Mouse (Mus musculus) embryonic facial prominence, embryonic 15.5 days (tissue): ENCODE results near the gene Gng12. TPM values are rescaled to one million over a fixed set of nuclear protein-coding genes. Genes with fewer than 3 reads are reported as not detected.
A peak's percentile ranks its signal among the peaks of the same experiment; 100 is the strongest.

Source experiments
- ATAC-seq: fragments of 200-750 bp; cut with Nextera tagmentation; 2 replicates; pipeline ENCODE4 v1.8.0; 2017; ENCODE audit warnings: low read depth, moderate TSS enrichment; ENCODE audit not compliant: insufficient number of reproducible peaks, low FRiP score, low TSS enrichment
- H3K27ac ChIP-seq: fragments of 300-500 bp; sonication (generic); replicated peaks from 2 replicates; pipeline ENCODE4 v1.5.1; 2015; ENCODE audit warnings: mild to moderate bottlenecking, inconsistent platforms
- H3K27me3 ChIP-seq: fragments of 300-500 bp; sonication (generic); 2 replicates; pipeline ENCODE4 v1.6.1; 2015; ENCODE audit warnings: inconsistent platforms
- H3K36me3 ChIP-seq: fragments of 300-500 bp; sonication (generic); 2 replicates; pipeline ENCODE4 v1.6.1; 2015; ENCODE audit warnings: mild to moderate bottlenecking, inconsistent platforms
- H3K4me1 ChIP-seq: fragments of 300-500 bp; sonication (generic); 2 replicates; pipeline ENCODE4 v1.6.1; 2015; ENCODE audit warnings: inconsistent platforms
- H3K4me2 ChIP-seq: fragments of 300-500 bp; sonication (generic); replicated peaks from 2 replicates; pipeline ENCODE4 v1.6.1; 2015; ENCODE audit warnings: mild to moderate bottlenecking, inconsistent platforms
- H3K4me3 ChIP-seq: fragments of 300-500 bp; sonication (generic); replicated peaks from 2 replicates; pipeline ENCODE4 v1.5.1; 2015; ENCODE audit warnings: mild to moderate bottlenecking, inconsistent platforms
- H3K9ac ChIP-seq: fragments of 300-500 bp; sonication (generic); 2 replicates; pipeline ENCODE4 v1.6.1; 2015; ENCODE audit warnings: inconsistent platforms
- H3K9me3 ChIP-seq: fragments of 300-500 bp; sonication (generic); replicated peaks from 2 replicates; pipeline ENCODE4 v1.6.1; 2016; ENCODE audit warnings: inconsistent platforms
- WGBS: fragments of 180-500 bp; shearing (Covaris S2); methylation state at CpG from one replicate; pipeline ENCODE4 v1.1.7; 2015; 5-methylcytosine and 5-hydroxymethylcytosine counted together
- polyA plus RNA-seq: library from polyadenylated mRNA; unstranded; fragments of >200 nt; fragmentation: Nextera tagmentation; extraction: Ambion mirVana; gene quantifications from 2 replicates; pipeline ENCODE4 v1.2.1, GENCODE M21; 2015

Gng12 gene
- polyA plus RNA-seq, 1 experiment from 2014 or later: 93.6 TPM

- H3K4me3 ChIP-seq: no peak overlapping the region
- H3K36me3 ChIP-seq: no peaks in the 10 kb centered on the region
- H3K4me1 ChIP-seq: peaks cover 26% of the 10 kb centered on the region
- H3K9ac ChIP-seq: no peak overlapping the region
- no peak for ATAC-seq
- H3K27me3 ChIP-seq: no peaks in the 10 kb centered on the region
- H3K27ac ChIP-seq: no peak overlapping the region
- H3K4me2 ChIP-seq: no peak overlapping the region
- no peaks in the 10 kb centered on the region for H3K9me3 ChIP-seq
- WGBS: 66% methylated on average over 4 of the region's 4 CpGs
Observed at GRCm38 (mm10) chr6:66942826-66943225, 46.6 kb downstream of the Gng12 start.

- 30% methylated on average over 6 of the region's 6 CpGs for WGBS
- Histone ChIP-seq H3K4me1 (peaks cover 26% of the 10 kb centered on the region), H3K9ac (no peak overlapping the region), H3K4me2 (no peak overlapping the region), H3K9me3 (no peaks in the 10 kb centered on the region), H3K27ac (peak overlapping the region; percentile 2; the same call in 1 of the 2 replicates), H3K4me3 (no peak overlapping the region), H3K36me3 (no peaks in the 10 kb centered on the region), H3K27me3 (no peaks in the 10 kb centered on the region)
- ATAC-seq: no peak
Observed at GRCm38 (mm10) chr6:66943367-66944189, 47.4 kb downstream of the Gng12 start.

DNA sequence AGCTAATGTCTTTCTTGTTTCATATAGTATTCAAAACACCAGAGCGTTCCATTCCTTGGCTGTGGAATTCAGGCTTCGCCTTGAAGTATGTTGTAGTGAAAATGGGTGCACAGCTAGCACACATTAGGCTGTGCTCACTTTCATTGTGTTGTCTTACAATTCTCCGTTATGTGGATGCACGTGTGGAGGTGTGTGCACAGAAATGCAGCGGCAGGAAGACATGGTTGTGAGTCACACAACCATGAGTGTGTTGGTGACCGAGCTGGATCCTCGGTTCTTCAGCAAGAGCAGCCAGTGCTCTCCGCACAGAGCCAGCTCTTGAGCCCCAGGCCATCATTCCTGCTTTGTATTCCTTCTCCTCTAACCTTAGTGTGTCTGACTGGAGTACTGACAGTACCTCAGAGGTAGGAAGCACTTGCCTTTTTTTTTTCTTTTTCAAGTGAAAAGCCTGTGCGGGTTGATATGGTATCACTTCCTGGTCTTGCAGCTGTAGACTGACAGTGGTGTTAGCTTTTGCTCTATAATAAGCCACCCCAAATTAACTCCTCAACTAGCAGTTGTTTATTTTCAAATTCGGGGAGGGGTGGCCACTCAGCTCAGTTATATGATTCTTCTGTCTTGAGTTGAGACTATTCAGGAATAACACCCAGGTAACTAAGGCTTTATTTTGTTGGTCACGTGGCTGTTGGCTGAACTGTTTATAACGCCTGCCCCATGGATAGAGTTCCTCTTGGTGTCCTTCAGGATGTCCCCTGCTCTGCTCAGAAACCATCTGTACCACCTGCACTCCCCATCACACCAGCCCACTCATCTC, 48.2 kb downstream of the Gng12 start:
- H3K9me3 ChIP-seq: no peaks in the 10 kb centered on the region
- no peak for ATAC-seq
- 67% methylated on average over 12 of the region's 12 CpGs for WGBS

DNA sequence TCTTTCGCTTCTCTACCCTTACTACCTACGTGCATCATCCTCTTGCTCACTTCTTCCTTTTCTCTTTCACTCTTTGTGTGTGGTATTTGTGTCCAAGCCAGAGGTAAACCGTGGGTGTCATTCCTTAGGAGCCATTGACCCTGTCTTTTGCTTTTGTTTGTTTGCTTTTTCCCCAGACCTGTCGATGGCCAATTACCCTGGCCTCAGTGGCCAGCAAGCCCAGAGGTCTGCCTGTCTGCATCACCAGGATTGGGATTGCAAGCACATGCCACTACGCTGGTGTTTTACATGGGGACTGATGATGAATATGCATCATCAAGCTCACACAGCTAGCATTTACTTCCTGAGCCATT, 48.8 kb downstream of the Gng12 start:
- Histone ChIP-seq H3K27ac (no peak overlapping the region), H3K9ac (no peak overlapping the region), H3K27me3 (no peaks in the 10 kb centered on the region), H3K4me3 (no peak overlapping the region), H3K4me1 (peaks cover 26% of the 10 kb centered on the region), H3K9me3 (no peaks in the 10 kb centered on the region), H3K36me3 (no peaks in the 10 kb centered on the region), H3K4me2 (no peak overlapping the region)
- 69% methylated on average over 5 of the region's 5 CpGs for WGBS
- ATAC-seq: no peak

More for the DNA sequence above, 48.2 kb downstream of the Gng12 start:
- H3K36me3 ChIP-seq: no peaks in the 10 kb centered on the region
- no peak overlapping the region for H3K4me3 ChIP-seq
- peak overlapping the region; percentile 19; the same call in 1 of the 2 replicates for H3K27ac ChIP-seq
- H3K27me3 ChIP-seq: no peaks in the 10 kb centered on the region
- H3K9ac ChIP-seq: no peak overlapping the region
- peaks cover 26% of the 10 kb centered on the region for H3K4me1 ChIP-seq
- H3K4me2 ChIP-seq: no peak overlapping the region

DNA sequence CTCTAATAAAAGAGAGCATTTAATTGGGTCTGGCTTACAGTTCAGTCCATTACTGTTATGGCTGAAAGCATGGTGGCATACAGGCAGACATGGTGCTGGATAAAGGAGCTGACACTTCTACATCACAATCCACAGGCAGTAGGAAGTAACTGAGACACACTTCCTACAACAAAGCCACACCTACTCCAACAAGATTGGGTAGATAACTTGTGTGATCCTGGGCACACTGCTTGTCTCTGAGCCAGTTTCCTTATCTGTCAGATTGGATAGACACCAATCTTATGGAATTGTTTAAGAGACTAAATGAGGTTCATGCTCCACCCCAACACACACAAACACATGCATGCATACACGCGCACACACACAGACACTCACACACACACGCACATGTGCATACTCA, 51.9 kb downstream of the Gng12 start:
- H3K4me1 ChIP-seq: peaks cover 22% of the 10 kb centered on the region
- no peaks in the 10 kb centered on the region for H3K9me3 ChIP-seq
- H3K4me3 ChIP-seq: no peak overlapping the region
- H3K27ac ChIP-seq: no peak overlapping the region
- ATAC-seq: no peak
- H3K36me3 ChIP-seq: no peaks in the 10 kb centered on the region
- 75% methylated on average over 3 of the region's 3 CpGs for WGBS
- no peak overlapping the region for H3K4me2 ChIP-seq
- no peak overlapping the region for H3K9ac ChIP-seq
- no peaks in the 10 kb centered on the region for H3K27me3 ChIP-seq

- no peak overlapping the region for H3K27ac ChIP-seq
- ATAC-seq: no peak
- no peaks in the 10 kb centered on the region for H3K36me3 ChIP-seq
- H3K4me3 ChIP-seq: no peak overlapping the region
- no peak overlapping the region for H3K9ac ChIP-seq
- H3K4me1 ChIP-seq: peaks cover 18% of the 10 kb centered on the region
- H3K9me3 ChIP-seq: no peaks in the 10 kb centered on the region
- no peak overlapping the region for H3K4me2 ChIP-seq
- H3K27me3 ChIP-seq: no peaks in the 10 kb centered on the region
- WGBS: 82% methylated on average over 3 of the region's 3 CpGs
Observed at GRCm38 (mm10) chr6:66948848-66949247, 52.7 kb downstream of the Gng12 start.

DNA sequence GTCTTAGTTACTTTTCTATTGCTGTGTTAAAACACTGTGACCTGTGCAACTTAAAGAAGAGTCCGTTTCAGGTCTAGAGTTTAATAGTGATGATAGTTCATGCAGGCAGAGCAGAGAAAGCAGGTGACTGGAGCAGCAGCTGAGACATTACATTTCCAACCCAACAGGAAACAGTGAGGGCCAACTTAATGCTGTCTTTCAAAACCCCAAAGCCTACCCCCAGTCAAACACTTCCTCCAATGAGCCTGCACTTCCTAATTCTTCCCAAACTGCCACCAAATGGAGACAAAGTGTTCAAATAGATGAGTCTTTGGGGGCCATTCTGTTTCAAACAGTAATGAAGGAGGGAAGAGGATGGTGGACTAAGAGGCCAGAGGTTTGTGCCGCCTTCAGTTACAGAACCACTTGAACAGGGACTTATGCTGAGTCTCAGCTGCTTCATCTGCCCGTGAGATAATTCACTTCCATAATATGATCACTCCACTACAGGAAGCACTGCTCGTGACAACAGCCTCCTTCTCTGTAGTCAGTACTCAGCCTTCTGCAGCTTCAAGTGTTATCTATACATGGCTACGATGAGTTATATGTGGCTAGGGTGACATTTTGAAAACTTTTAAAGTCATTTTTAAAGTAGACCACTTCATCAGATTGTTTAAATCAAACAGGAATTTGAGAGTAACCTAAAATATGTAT, 55.7 kb downstream of the Gng12 start:
- Histone ChIP-seq H3K36me3 (no peaks in the 10 kb centered on the region), H3K4me1 (no peaks in the 10 kb centered on the region), H3K27me3 (no peaks in the 10 kb centered on the region), H3K4me2 (no peak overlapping the region), H3K4me3 (no peak overlapping the region), H3K9me3 (no peaks in the 10 kb centered on the region), H3K9ac (no peak overlapping the region), H3K27ac (no peak overlapping the region)
- no peak for ATAC-seq
- 87% methylated on average over 5 of the region's 5 CpGs for WGBS

DNA sequence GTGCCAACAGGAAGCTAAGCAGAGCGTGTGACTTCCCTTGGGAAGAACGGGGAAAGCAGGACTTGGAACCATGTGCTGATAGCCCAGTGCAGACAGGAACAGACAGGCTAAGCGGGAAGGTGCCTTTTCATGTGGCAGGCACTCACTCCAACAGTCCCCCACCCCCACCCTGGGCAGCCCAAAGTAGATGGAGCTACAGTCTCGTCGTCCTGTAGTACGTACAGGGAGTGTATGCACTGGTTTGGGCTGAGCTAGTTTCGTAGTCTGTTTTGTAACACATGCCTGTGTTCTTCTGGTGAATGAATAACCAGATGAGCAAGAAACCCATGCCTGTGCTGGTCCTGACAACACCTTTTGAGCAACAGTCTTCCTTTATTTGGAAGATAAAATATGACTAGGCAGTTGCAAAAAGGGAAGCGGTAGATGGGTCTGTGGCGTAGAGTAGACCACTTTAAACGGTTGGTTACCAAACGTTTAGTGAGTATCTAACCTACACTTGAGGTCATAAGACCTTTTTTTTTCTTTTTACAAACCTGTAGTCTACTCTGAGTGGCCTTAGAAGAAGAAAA, 57.8 kb downstream of the Gng12 start:
- no peaks in the 10 kb centered on the region for H3K36me3 ChIP-seq
- WGBS: 67% methylated on average over 11 of the region's 11 CpGs
- no peaks in the 10 kb centered on the region for H3K9me3 ChIP-seq
- H3K4me1 ChIP-seq: no peaks in the 10 kb centered on the region; the same call in 1 of the 2 replicates
- no peak overlapping the region for H3K27ac ChIP-seq
- no peak overlapping the region for H3K4me2 ChIP-seq
- no peak for ATAC-seq
- no peak overlapping the region for H3K9ac ChIP-seq
- no peaks in the 10 kb centered on the region for H3K27me3 ChIP-seq
- no peak overlapping the region for H3K4me3 ChIP-seq

DNA sequence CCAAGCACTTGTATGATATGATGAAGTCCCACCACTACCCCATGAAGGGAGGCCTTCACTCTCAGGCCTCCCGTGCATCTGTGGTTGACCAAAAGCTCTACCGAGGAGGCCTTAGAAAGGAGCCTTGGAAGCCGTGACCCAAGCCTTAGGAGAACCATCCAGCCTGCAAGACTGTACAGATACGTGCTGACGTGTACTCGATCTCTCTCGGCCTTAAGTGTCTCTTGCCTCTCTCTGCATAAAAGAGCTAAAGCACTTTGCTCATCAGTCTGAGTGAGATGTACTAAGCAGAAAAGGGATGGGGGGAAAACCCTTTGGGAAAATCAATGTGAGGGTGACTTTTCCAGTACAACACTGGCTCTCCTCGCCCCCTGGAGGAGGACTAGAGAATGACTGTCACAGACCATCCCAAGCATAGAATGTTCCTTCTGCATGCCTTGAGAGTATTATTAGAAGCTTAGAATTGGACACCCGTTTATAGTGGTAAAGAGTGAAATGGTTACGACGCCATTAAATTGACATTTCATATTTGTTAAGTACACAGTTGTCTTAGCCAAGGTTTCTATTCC, 59.0 kb downstream of the Gng12 start:
- H3K27ac ChIP-seq: no peak overlapping the region
- H3K4me2 ChIP-seq: no peak overlapping the region
- 82% methylated on average over 11 of the region's 11 CpGs for WGBS
- no peaks in the 10 kb centered on the region for H3K27me3 ChIP-seq
- no peak overlapping the region for H3K4me3 ChIP-seq
- H3K9me3 ChIP-seq: no peaks in the 10 kb centered on the region
- no peaks in the 10 kb centered on the region; the same call in 1 of the 2 replicates for H3K4me1 ChIP-seq
- ATAC-seq: no peak
- no peaks in the 10 kb centered on the region for H3K36me3 ChIP-seq
- no peak overlapping the region for H3K9ac ChIP-seq

DNA sequence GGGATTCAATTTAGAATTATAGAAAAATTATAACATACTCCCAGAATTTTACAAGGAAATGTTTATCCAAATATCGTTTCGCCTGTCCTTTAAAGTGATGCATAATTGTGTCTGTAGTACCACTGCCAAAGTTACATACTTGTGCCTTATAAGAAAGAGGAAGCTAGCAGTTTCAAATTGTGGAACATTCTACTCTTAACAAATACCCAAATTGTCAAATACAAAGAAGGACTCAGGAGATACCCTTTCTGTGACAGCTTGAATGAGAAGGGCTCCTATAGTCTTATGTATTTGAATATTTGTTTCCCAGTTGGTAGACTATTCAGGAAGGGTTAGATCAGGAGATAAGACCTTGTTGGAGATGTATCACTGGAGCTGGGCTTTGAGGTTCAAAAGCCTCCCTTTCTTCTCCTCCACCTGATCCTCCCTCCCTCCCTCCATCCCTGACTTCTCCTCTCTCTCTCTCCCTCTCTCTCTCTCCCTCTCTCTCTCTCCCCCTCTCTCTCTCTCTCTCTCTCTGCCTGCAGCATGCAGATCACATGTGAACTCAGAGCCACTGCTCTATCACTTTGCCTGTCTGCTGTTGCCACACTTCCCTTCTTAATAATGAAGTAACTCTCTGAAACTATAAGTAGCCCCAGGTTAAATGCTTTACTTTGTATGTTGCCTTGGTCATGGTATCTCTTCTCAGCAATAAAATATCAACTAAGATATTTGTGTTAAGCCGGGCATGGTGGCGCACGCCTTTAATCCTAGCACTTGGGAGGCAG, 62.5 kb downstream of the Gng12 start:
- no peak overlapping the region for H3K27ac ChIP-seq
- no peak for ATAC-seq
- H3K36me3 ChIP-seq: 0 out of 2 replicates have a peak, but pooled peaks cover 5% of the 10 kb centered on the region
- H3K9me3 ChIP-seq: no peaks in the 10 kb centered on the region
- H3K4me3 ChIP-seq: no peak overlapping the region
- no peaks in the 10 kb centered on the region; the same call in 1 of the 2 replicates for H3K4me1 ChIP-seq
- H3K4me2 ChIP-seq: no peak overlapping the region
- no peaks in the 10 kb centered on the region for H3K27me3 ChIP-seq
- 93% methylated on average over 5 of the region's 5 CpGs for WGBS
- H3K9ac ChIP-seq: no peak overlapping the region
